Mouse (Mus musculus) C2C12 (cell line): ENCODE measurements around the gene Atxn7l3. TPM values are rescaled to one million over a fixed set of nuclear protein-coding genes. Genes with fewer than 3 reads are reported as not detected.
A peak's percentile ranks its signal among the peaks of the same experiment; 100 is the strongest.

Source experiments
- H3K27me3 ChIP-seq: one replicate; pipeline ENCODE4 v1.6.1; 2011; ENCODE audit not compliant: control insufficient read depth, insufficient read depth, insufficient read length
- H3K36me3 ChIP-seq: one replicate; pipeline ENCODE4 v1.6.1; 2011; ENCODE audit not compliant: control insufficient read depth, insufficient read depth
- H3K4me3 ChIP-seq: one replicate; pipeline ENCODE4 v1.5.1; 2011; ENCODE audit warnings: mild to moderate bottlenecking, control low read depth; ENCODE audit not compliant: poor library complexity, insufficient read depth, severe bottlenecking
- H3K79me2 ChIP-seq: one replicate; pipeline ENCODE4 v1.6.1; 2011; ENCODE audit not compliant: control insufficient read depth, insufficient read depth
- H3K79me3 ChIP-seq: one replicate; pipeline ENCODE4 v1.6.1; 2011; ENCODE audit warnings: low read depth, control low read depth
- H3ac ChIP-seq: one replicate; pipeline ENCODE3; 2011; ENCODE audit warnings: low read depth; ENCODE audit not compliant: control insufficient read depth, insufficient read length
- CEBPB ChIP-seq: IDR thresholded peaks from one replicate; pipeline ENCODE4 v1.6.1; 2011; ENCODE audit warnings: low read depth, mild to moderate bottlenecking, control low read depth, moderate library complexity
- CTCF ChIP-seq: IDR thresholded peaks from one replicate; pipeline ENCODE4 v1.5.1; 2011; ENCODE audit not compliant: control insufficient read depth, insufficient read depth, insufficient read length
- FOSL1 ChIP-seq: IDR thresholded peaks from one replicate; pipeline ENCODE4 v1.8.0; 2011; ENCODE audit warnings: mild to moderate bottlenecking, low read length; ENCODE audit not compliant: poor library complexity, insufficient read depth, severe bottlenecking
- MAX ChIP-seq: IDR thresholded peaks from one replicate; pipeline ENCODE4 v1.6.1; 2011; ENCODE audit warnings: mild to moderate bottlenecking, control low read depth
- MYOD1 ChIP-seq: IDR thresholded peaks from one replicate; pipeline ENCODE4 v1.6.1; 2011; ENCODE audit warnings: low read depth; ENCODE audit not compliant: control insufficient read depth, insufficient read length
- MYOG ChIP-seq: IDR thresholded peaks from one replicate; pipeline ENCODE4 v1.6.1; 2011; ENCODE audit not compliant: control insufficient read depth, insufficient read length; ENCODE audit errors: extremely low read depth
- USF1 ChIP-seq: IDR thresholded peaks from one replicate; pipeline ENCODE4 v1.6.1; 2011; ENCODE audit warnings: low read depth, mild to moderate bottlenecking, control low read depth, moderate library complexity
- polyA plus RNA-seq: library from polyadenylated mRNA; unstranded; fragments of >200 nt; fragmentation: generic; extraction: Trizol; gene quantifications from one replicate; pipeline ENCODE4 v1.2.1, GENCODE M21; 2012; ENCODE audit warnings: missing spikeins

Gene Atxn7l3
- polyA plus RNA-seq, 1 experiment = 33.9 TPM

- Histone ChIP-seq H3K36me3 (peaks cover 74% of the 10 kb centered on the region), H3ac (no peak overlapping the region), H3K79me3 (peaks cover 19% of the 10 kb centered on the region), H3K79me2 (peaks cover 38% of the 10 kb centered on the region), H3K27me3 (no peaks in the 10 kb centered on the region), H3K4me3 (no peak overlapping the region)
- TF ChIP-seq CEBPB (no peak), MYOG (no peak), FOSL1 (no peak)
Observed at GRCm38 (mm10) chr11:102312586-102312985, 16.2 kb upstream of the Atxn7l3 start.

- peaks cover 32% of the 10 kb centered on the region for H3K79me2 ChIP-seq
- H3ac ChIP-seq = no peak overlapping the region
- peaks cover 19% of the 10 kb centered on the region for H3K79me3 ChIP-seq
- H3K27me3 ChIP-seq = no peaks in the 10 kb centered on the region
- peaks cover 80% of the 10 kb centered on the region for H3K36me3 ChIP-seq
- TF ChIP-seq FOSL1 (no peak), USF1 (no peak), CEBPB (no peak), MYOD1 (no peak), MYOG (no peak), MAX (no peak), CTCF (no peak)
- no peak overlapping the region for H3K4me3 ChIP-seq
Observed at GRCm38 (mm10) chr11:102311966-102312365, 15.5 kb upstream of the Atxn7l3 start.

GRCm38 (mm10) chr11:102310768-102311695 lies 14.6 kb upstream of the Atxn7l3 start:
- TF ChIP-seq MYOG (no peak), CEBPB (no peak), FOSL1 (no peak), MYOD1 (no peak), CTCF (no peak), MAX (no peak), USF1 (no peak)
- Histone ChIP-seq H3K79me2 (peaks cover 22% of the 10 kb centered on the region), H3K27me3 (no peaks in the 10 kb centered on the region), H3ac (no peak overlapping the region), H3K79me3 (peaks cover 13% of the 10 kb centered on the region), H3K4me3 (no peak overlapping the region), H3K36me3 (peaks cover 88% of the 10 kb centered on the region)

- Histone ChIP-seq H3K79me2 (peaks cover 12% of the 10 kb centered on the region), H3ac (peak overlapping the region; percentile 68), H3K27me3 (no peaks in the 10 kb centered on the region), H3K4me3 (no peak overlapping the region), H3K36me3 (peaks cover 81% of the 10 kb centered on the region), H3K79me3 (peaks cover 3% of the 10 kb centered on the region)
- TF ChIP-seq USF1 (no peak), CTCF (no peak), MAX (no peak), MYOG (no peak), MYOD1 (no peak), CEBPB (no peak), FOSL1 (no peak)
Observed at GRCm38 (mm10) chr11:102309821-102310617, 13.6 kb upstream of the Atxn7l3 start.

- Histone ChIP-seq H3K27me3 (no peaks in the 10 kb centered on the region), H3K36me3 (peaks cover 72% of the 10 kb centered on the region), H3K79me3 (no peaks in the 10 kb centered on the region), H3K4me3 (peak overlapping the region; percentile 25), H3ac (peak overlapping the region; percentile 68), H3K79me2 (peaks cover 2% of the 10 kb centered on the region)
- TF ChIP-seq USF1 = no peak
- peak; percentile 82 for TF ChIP-seq CTCF
- TF ChIP-seq MAX = peak; percentile 16
- TF ChIP-seq CEBPB = no peak
Observed at GRCm38 (mm10) chr11:102308979-102309378, 12.5 kb upstream of the Atxn7l3 start.
